Mouse (Mus musculus): ENCODE data around the gene Sass6. TPM values are rescaled to one million over a fixed set of nuclear protein-coding genes. Genes with fewer than 3 reads are reported as not detected.

The Sass6 gene
- total and polyA plus RNA-seq, 3 experiments, result 10.0 to 23.1 (median 12.4) TPM

DNA sequence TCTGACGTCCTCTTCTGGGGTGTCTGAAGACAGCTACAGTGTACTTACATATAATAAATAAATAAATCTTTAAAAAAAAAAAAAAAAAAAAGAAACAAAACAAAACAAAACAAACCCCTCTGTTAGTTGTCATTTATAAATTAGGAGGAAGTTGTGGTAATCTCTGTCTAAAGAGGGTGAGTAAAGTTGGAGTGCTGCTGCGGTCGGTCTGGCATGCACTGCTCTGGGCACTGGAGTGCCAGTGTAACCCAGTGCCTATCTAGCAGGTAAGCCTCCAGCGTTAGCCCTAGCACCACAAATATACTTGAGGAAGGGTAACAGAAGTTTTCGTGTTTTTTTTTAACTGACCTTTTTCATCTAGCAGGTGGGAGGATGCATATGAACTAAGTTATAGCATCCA, 6.2 kb downstream of the Sass6 start:
- H3K9me3 ChIP-seq (replicated peaks; ENCODE audit: low read length), result no peaks in the 10 kb centered on the region
- peaks cover 24% of the 10 kb centered on the region for H3K79me2 ChIP-seq (replicated peaks; ENCODE audit: control insufficient read depth, extremely low read depth, insufficient read depth, poor library complexity, severe bottlenecking)
- TF ChIP-seq HCFC1 (IDR thresholded peaks at IDR 0.05; ENCODE audit: low read depth, low read length) (no peak), RCOR1 (conservative IDR thresholded peaks at IDR 0.05; ENCODE audit: low read depth, low read length) (no peak), MYC (IDR thresholded peaks at IDR 0.05; ENCODE audit: low read depth, low read length) (no peak), E2F4 (IDR thresholded peaks at IDR 0.05; ENCODE audit: insufficient replicate concordance, low read depth, low read length) (no peak), RAD21 (IDR thresholded peaks at IDR 0.05; ENCODE audit: low read depth, low read length) (no peak), ETS1 (conservative IDR thresholded peaks at IDR 0.05; ENCODE audit: low read depth, low read length) (no peak), CTCF (conservative IDR thresholded peaks at IDR 0.05 in 1 of 2, IDR thresholded peaks at IDR 0.05 in 1 of 2; ENCODE audit: low read depth in 2 of 2, low read length in 2 of 2) (no peak), BHLHE40 (IDR thresholded peaks at IDR 0.05; ENCODE audit: low read depth, low read length) (no peak), MXI1 (IDR thresholded peaks at IDR 0.05; ENCODE audit: low read depth, low read length) (no peak), USF2 (conservative IDR thresholded peaks at IDR 0.05; ENCODE audit: low read depth, low read length) (no peak), MAX (IDR thresholded peaks at IDR 0.05; ENCODE audit: low read length) (no peak), MEF2A (IDR thresholded peaks at IDR 0.05; ENCODE audit: borderline replicate concordance, low read depth, low read length) (no peak), NELFE (IDR thresholded peaks at IDR 0.05; ENCODE audit: low read depth, low read length) (no peak), ZNF384 (IDR thresholded peaks at IDR 0.05; ENCODE audit: low read depth, low read length) (no peak), EP300 (IDR thresholded peaks at IDR 0.05; ENCODE audit: low read length) (no peak), POLR2A (IDR thresholded peaks at IDR 0.05; ENCODE audit: low read depth, low read length) (no peak), GABPA (IDR thresholded peaks at IDR 0.05; ENCODE audit: insufficient replicate concordance, low read depth, low read length) (no peak), MAZ (IDR thresholded peaks at IDR 0.05; ENCODE audit: low read depth, low read length) (no peak), CHD1 (IDR thresholded peaks at IDR 0.05; ENCODE audit: low read depth, low read length) (no peak)
- H3K27me3 ChIP-seq (replicated peaks), result no peaks in the 10 kb centered on the region
- in situ Hi-C loops (cut with MboI; ENCODE audit: low pct_ligation_motif_present, low pct_unique_long_range_greater_than_20kb, low sequenced_read_pairs) (no loop called here), dilution Hi-C loops (cut with MboI; ENCODE audit: extremely low pct_ligation_motif_present, extremely low pct_unique_long_range_greater_than_20kb, low sequenced_read_pairs) (no loop called here)
- DNase-seq (ENCODE audit: extremely low read depth), result no peak
- H3K9ac ChIP-seq (ENCODE audit: insufficient read depth, low read depth), result no peak overlapping the region
- H3K4me2 ChIP-seq (ENCODE audit: insufficient read depth, low read depth, poor library complexity, severe bottlenecking), result no peak overlapping the region
- no peak overlapping the region for H3K27ac ChIP-seq (ENCODE audit: insufficient read depth, low read depth)
- H3K36me3 ChIP-seq (replicated peaks in 1 of 2; ENCODE audit: control insufficient read depth in 1 of 2, insufficient read depth in 1 of 2, low read length in 1 of 2), result peaks cover under 1 to 45% of the 10 kb centered on the region in 2 experiments
- no peak overlapping the region for H3K4me3 ChIP-seq (replicated peaks in 1 of 3; ENCODE audit: low read depth in 2 of 3, low read length in 2 of 3, poor library complexity in 1 of 3)
- H3K4me1 ChIP-seq (ENCODE audit: control insufficient read depth in 1 of 2, insufficient read depth in 2 of 2), result peaks cover 0 to 14% of the 10 kb centered on the region in 2 experiments; a peak in 2 of 4 replicates

DNA sequence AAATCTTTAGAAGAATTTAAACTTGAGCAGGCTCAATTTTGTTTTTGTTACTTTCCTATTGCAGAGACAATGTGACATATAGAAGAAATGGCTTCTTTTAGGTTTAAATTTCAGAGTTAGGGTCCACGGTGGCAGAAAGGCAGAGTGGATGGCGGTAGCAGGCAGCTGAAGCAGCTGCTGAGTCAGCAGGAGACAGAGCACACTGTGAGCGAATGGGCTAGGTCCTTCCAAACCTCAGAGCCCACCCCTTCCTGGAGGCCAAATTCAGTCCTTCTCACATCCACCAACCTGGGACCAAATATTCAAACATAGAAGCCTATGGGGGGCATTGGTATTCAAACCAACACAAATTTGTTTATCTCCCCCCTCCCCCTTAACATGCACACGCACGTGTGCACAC, 7.0 kb downstream of the Sass6 start:
- TF ChIP-seq MAFK (IDR thresholded peaks at IDR 0.05; ENCODE audit: insufficient replicate concordance, low read length) (peak; percentile 59), GABPA (IDR thresholded peaks at IDR 0.05; ENCODE audit: insufficient replicate concordance, low read depth, low read length) (no peak)
- H3K9me3 ChIP-seq (replicated peaks; ENCODE audit: low read length), result no peaks in the 10 kb centered on the region
- H3K4me2 ChIP-seq (ENCODE audit: insufficient read depth, low read depth, poor library complexity, severe bottlenecking), result no peak overlapping the region
- dilution Hi-C loops (cut with MboI; ENCODE audit: extremely low pct_ligation_motif_present, extremely low pct_unique_long_range_greater_than_20kb, low sequenced_read_pairs), result no loop called here
- H3K27ac ChIP-seq (ENCODE audit: insufficient read depth, low read depth), result no peak overlapping the region
- no peaks in the 10 kb centered on the region for H3K27me3 ChIP-seq (replicated peaks)
- H3K4me1 ChIP-seq (ENCODE audit: control insufficient read depth in 1 of 2, insufficient read depth in 2 of 2), result peaks cover 0 to 14% of the 10 kb centered on the region in 2 experiments; a peak in 2 of 4 replicates
- DNase-seq (ENCODE audit: extremely low read depth), result no peak
- in situ Hi-C loops (cut with MboI; ENCODE audit: low pct_ligation_motif_present, low pct_unique_long_range_greater_than_20kb, low sequenced_read_pairs), result no loop called here
- no peak overlapping the region for H3K9ac ChIP-seq (ENCODE audit: insufficient read depth, low read depth)
- no peak overlapping the region for H3K4me3 ChIP-seq (replicated peaks in 1 of 3; ENCODE audit: low read depth in 2 of 3, low read length in 2 of 3, poor library complexity in 1 of 3)
- H3K36me3 ChIP-seq (replicated peaks in 1 of 2; ENCODE audit: control insufficient read depth in 1 of 2, insufficient read depth in 1 of 2, low read length in 1 of 2), result peaks cover 2 to 48% of the 10 kb centered on the region in 2 experiments
- peaks cover 17% of the 10 kb centered on the region for H3K79me2 ChIP-seq (replicated peaks; ENCODE audit: control insufficient read depth, extremely low read depth, insufficient read depth, poor library complexity, severe bottlenecking)
